Mouse (Mus musculus): ENCODE measurements around the gene Sik1.

Gene Sik1

DNA sequence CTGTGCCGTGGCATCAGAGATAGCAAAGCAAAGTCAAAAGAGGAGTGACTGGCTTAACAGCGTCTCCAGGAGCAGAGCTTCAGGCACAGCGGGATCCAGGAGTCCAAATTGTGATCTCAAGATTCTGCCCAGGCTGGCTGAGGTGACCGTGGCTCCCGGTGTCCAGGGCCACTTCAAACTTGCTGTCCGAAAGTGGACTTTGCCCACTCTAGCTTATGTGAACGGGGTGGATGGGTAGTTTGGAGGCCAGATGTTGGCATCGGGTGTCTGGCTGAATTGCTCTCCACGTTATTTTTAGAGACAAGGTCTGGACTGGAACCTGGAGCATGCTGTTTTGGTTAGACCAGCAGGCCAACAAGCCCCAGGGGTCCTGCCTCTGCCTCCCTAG is 23.0 kb downstream of the Sik1 start:
- no peak for DNase-seq (ENCODE audit: low spot score in 2 of 2)

GRCm38 (mm10) chr17:31831866-31832576 is 23.6 kb downstream of the Sik1 start:
- no peak for DNase-seq (ENCODE audit: low spot score in 2 of 2)

DNA sequence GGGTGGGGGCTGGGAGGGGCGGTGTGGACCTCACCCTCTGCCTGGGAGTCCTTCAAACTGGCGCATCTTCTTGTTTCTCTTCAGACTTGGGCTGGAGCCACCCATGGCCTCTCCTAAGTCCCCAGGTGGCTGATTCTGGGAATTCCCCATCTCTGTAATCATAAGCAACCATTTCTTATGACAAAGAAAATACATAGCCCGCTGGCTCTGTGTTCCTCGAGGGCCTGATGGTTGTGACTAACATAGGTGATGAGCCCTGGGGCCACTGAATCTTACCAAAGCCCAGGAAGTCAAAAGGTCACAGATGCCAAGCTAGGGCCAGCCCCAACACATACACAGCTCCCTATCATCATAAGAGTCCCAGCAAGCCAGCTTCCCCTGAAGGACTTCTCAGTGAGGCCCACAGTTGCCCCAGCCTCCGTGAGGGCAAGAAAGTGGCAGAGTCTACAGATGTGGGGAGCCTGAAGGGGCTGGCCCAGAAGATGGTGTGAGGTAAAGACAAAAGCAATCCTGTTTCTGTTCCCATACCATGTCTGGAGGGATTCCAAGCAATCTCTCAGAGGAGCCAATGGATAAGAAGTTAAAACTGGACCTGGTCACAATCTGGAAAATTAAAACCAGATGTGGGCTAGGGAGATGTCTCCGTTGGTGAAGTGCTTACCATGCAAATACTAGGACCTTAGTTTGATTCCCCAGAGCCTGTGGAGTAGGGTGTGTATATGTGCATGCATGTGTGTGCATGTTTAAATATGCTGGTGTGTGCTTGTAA is 24.3 kb downstream of the Sik1 start:
- DNase-seq (ENCODE audit: low spot score in 2 of 2): no peak

DNA sequence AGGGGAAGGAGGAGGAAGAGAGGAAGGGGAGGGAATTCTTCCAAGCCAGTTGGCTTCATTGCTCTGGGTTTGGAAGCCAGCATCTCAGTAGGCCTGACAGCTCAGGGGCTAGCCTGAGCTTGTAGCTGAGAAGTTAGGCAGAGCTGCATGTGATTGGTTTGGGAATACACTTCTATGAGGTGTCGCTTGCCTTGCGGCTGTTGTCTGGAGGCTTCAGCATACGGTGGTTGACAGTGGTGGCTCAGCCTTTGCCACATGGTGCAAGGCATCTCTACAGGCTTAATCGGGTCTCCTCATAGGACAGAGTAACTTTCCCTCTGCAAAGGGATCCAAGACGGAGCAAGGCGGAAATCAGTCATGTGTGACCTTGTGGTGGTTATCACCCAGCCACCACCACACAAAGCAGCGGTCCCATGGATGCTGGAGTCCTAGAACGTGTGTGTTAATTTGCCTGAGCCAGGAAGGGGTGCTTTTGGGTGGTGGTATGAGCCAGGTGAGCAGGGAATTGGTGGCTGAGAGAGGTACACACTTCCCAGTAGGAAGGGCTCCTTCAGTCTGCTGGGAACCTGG is 25.0 kb downstream of the Sik1 start:
- no peak for DNase-seq (ENCODE audit: low spot score in 2 of 2)

GRCm38 (mm10) chr17:31828916-31829315 is 26.7 kb downstream of the Sik1 start:
- DNase-seq (ENCODE audit: low spot score in 2 of 2): no peak

GRCm38 (mm10) chr17:31828118-31828517 is 27.5 kb downstream of the Sik1 start:
- no peak for DNase-seq (ENCODE audit: low spot score in 2 of 2)

DNA sequence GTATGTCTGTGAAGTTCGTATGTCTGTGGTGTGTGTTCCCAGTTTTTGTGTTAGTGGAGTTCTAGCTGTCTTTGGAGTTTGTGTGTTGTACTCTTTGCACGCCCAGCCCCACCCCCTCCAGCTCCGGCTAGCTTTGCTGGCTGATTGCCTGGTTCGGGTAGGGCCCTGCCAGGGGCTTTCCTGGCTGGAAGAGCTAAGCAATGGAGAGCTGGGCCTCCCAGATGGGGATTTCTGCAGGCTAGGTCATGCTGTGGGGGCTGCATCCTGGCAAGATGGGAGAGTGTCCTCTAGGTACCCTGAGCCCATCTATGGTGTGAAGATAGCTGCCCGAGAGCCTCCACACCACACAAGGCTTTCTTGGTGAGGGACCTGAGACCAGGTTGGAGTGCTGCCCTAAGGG is 28.4 kb downstream of the Sik1 start:
- no peak for DNase-seq (ENCODE audit: low spot score in 2 of 2)

DNA sequence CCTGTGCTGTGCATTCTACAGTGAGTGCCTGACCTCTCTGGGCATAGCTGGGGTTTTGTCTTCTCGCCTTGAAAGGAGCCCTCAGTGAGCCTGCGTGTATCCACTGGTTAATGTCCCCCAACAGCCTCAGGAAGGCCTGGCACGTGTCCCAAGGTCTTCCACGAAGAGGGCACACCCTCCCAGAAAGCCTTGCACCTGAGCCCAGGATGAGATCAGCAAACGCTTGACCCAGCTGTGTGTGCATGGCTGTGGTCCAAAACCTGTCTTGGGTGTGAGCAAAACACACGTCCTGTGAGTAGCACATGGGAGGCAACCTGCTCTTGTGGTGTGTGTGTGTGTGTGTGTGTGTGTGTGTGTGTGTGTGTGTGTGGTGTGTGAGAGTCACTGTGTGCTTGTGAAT is 28.9 kb downstream of the Sik1 start:
- no peak for DNase-seq (ENCODE audit: low spot score in 2 of 2)

DNA sequence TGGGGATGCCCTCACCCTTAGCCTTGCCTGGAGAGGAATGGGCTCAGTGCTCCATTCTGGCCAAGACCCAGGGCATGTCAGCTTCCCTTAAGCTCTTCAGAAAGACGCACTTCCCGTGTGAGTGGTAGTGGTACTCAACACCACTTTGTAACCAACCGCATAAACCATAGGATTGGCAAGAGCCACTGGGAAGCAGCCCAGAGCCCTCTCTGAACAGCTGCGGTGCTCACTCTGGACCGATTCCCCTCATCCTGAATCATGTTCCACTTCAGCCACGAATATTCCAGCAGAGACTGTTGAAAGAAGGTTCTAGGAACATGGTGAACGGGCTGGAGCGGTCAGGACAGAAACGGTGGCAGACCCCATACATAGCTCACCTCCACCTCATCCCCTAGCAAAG is 29.9 kb downstream of the Sik1 start:
- no peak for DNase-seq (ENCODE audit: low spot score in 2 of 2)

DNA sequence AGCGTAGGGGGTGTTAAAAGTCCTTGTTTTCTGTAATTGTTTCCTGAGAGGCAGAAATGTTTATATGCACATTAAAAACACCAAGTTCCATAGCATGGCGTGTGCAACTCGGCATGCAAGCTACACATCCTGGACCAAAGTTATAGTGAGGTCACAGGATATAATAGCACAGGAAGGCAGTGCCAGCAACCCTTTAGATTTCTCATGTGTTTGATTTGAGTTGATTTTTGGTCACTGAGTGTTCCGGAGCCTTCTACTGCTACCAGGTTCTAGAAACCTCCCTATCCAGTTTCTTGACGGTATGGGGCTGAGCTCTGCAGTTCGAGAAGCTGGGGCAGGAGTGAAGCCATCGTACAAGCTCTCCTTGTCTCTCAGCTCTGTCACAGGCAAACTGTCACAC is 30.8 kb downstream of the Sik1 start:
- no peak for DNase-seq (ENCODE audit: low spot score in 2 of 2)

GRCm38 (mm10) chr17:31821136-31821933 is 34.3 kb downstream of the Sik1 start:
- no peak for DNase-seq (ENCODE audit: low spot score in 2 of 2)

DNA sequence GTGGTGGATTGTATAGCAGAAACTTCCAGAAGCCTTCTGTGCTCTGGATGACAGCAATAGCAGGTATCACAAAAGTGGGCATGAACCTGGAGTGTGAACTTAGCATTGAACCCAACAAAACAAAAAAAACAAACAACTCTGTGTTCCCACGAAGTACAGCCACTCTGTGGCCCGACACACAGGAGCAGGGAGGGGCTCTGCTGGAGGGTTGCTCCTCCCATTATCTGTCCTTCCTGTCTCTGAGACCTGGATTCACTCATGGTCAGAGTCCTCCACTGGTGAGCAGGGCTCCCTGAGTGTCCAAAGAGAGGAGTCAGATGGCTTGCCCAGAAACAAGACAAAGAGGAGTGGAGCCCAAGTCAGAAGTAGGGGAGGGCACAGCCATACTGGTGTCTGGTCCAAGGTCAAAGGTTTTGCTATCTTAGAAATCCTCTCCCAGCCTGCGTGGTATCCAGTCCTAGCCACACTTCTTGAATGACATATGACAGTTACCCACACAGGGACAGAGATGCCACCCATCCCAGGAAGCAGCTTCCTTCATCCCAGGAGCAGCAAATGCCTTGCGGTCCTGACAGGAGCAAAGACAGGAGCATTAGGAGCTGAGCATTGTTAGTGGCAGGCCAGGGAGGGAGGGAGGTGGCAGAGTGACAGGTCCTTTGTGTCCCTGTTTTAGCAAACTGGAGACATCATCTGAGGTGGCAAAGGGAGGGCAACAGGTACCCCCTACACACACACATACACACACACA is 35.3 kb downstream of the Sik1 start:
- no peak for DNase-seq (ENCODE audit: low spot score in 2 of 2)

DNA sequence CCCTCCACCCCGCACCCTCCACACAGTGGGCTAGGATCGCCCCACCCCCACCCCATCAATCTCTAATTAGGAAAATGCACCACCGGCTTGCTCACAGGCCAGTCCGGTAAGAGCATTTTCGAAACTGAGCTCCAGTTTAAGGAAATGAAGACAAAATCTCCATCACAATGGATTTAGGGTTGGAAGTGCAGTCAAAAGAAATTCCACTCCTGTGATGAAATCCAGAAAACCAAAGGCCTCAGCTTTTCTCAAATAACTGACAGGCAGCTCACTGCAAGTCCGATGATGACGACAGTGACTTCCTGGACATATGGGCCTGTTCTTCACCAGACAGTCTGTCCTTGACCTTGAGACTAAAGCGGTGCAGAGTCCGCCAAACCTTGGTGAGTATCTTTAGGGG is 36.2 kb downstream of the Sik1 start:
- DNase-seq (ENCODE audit: low spot score in 2 of 2): no peak

DNA sequence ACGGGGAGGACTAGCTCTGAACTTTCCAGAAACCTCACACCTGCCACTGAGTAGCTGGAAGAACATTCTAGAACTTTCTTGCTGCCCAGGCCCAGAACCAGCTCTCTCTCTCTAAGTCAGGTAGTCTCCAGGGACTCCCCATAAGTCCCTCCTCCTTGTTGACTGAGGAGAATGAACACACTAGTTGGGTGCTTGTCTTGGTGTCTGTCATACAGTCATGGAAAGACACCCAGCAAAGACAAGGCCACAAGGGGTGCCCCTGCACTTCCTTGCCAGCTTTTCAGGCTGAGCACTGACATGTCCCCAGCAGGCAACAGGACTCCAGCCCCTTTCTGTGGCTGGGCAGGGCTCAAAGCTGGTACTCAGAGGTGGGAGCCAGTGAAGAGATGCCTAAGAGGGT is 37.8 kb downstream of the Sik1 start:
- DNase-seq (ENCODE audit: low spot score in 2 of 2): no peak

GRCm38 (mm10) chr17:31817203-31817602 is 38.4 kb downstream of the Sik1 start:
- no peak for DNase-seq (ENCODE audit: low spot score in 2 of 2)

GRCm38 (mm10) chr17:31814848-31815247 is 40.8 kb downstream of the Sik1 start:
- no peak for DNase-seq (ENCODE audit: low spot score in 2 of 2)

DNA sequence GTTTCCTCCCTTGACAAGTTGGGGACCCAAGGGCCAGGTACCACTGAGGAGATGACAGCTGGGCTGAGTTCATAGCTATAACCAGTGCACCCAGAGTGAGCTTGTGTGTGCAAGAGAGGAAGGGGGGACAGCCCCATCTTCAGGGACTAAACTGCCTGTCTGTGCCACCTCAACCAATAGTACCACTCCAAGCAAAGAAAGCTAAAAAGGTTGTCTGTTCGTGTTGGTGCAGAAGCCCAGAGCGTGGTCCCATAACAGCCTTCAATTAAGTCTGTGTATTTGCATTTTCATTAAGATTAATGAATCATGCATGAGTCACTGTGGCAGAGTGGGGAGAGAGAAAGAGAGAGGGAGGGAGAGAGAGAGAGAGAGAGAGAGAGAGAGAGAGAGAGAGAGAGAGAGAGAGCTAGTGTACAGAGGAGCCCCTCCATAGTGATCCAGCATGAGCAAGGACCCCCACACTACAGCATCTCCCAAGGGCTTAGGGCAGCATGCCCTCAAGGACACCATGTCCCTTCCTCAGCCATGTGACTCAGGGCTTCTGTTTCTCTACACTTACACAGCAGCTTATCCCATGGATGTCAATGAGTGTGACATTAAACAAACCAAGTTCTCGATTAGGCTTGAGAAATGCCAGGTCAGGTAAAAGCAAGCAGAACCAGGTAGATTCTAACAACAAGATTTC is 41.5 kb downstream of the Sik1 start:
- no peak for DNase-seq (ENCODE audit: low spot score in 2 of 2)

- no peak for DNase-seq (ENCODE audit: low spot score in 2 of 2)
Measured at GRCm38 (mm10) chr17:31811333-31811732, 44.3 kb downstream of the Sik1 start.

- DNase-seq (ENCODE audit: low spot score in 2 of 2): no peak
Measured at GRCm38 (mm10) chr17:31809894-31810293, 45.7 kb downstream of the Sik1 start.

DNA sequence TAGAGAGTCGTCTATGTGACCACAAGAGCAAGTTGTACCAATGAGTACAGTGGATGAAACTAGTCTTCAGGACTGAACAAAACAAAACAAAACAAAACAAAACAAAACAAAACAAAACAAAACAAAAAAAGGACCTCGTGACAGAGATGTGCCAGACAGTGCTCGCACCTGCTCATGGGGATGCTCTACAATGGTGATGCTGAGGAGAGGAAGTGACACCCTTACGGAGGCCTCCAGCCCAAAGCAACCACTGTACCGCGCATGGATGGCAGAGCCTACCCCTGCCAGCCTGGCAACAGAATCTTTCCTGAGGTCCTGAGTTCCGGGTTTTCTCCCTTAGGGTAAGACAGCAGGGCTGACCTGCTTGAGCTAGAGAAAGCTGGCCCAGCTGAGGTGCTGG is 46.5 kb downstream of the Sik1 start:
- DNase-seq (ENCODE audit: low spot score in 2 of 2): no peak
